Mouse (Mus musculus) heart, postnatal 0 days (tissue): ENCODE results near the gene Nradd. TPM values are rescaled to one million over a fixed set of nuclear protein-coding genes. Genes with fewer than 3 reads are reported as not detected.

Source experiments
- ATAC-seq: fragments of 200-750 bp; cut with Nextera tagmentation; 2 replicates; pipeline ENCODE4 v1.8.0; 2017; ENCODE audit warnings: low read depth, moderate number of reproducible peaks, moderate library complexity; ENCODE audit not compliant: insufficient read depth
- DNase-seq: peaks from one replicate; pipeline ENCODE4 v3.0.0-alpha.2; 2016; ENCODE audit warnings: low spot score
- H3K27ac ChIP-seq: fragments of 300-500 bp; sonication (generic); 2 replicates; pipeline ENCODE4 v1.5.1; 2014; ENCODE audit warnings: low read depth, mild to moderate bottlenecking
- H3K27me3 ChIP-seq: fragments of 300-500 bp; sonication (generic); 2 replicates; pipeline ENCODE4 v1.6.1; 2014; ENCODE audit warnings: low read length, mixed read lengths; ENCODE audit not compliant: control insufficient read depth, insufficient read depth
- H3K36me3 ChIP-seq: fragments of 300-500 bp; sonication (generic); replicated peaks from 2 replicates; pipeline ENCODE4 v1.6.1; 2014; ENCODE audit warnings: low read length, mixed read lengths; ENCODE audit not compliant: control insufficient read depth, insufficient read depth
- H3K4me1 ChIP-seq: fragments of 300-500 bp; sonication (generic); 2 replicates; pipeline ENCODE4 v1.6.1; 2014; ENCODE audit warnings: antibody characterized with exemption; ENCODE audit not compliant: control insufficient read depth, insufficient read depth
- H3K4me2 ChIP-seq: fragments of 300-500 bp; sonication (generic); 2 replicates; pipeline ENCODE4 v1.6.1; 2014; ENCODE audit warnings: low read depth, mild to moderate bottlenecking, low read length, moderate library complexity
- H3K4me3 ChIP-seq: fragments of 300-500 bp; sonication (generic); 2 replicates; pipeline ENCODE4 v1.5.1; 2014; ENCODE audit warnings: low read depth, low read length
- H3K9ac ChIP-seq: fragments of 300-500 bp; sonication (generic); replicated peaks from 2 replicates; pipeline ENCODE4 v1.6.1; 2014; ENCODE audit warnings: low read depth, low read length, mixed read lengths
- H3K9me3 ChIP-seq: fragments of 300-500 bp; sonication (generic); replicated peaks from 2 replicates; pipeline ENCODE4 v1.6.1; 2016; ENCODE audit warnings: low read length; ENCODE audit not compliant: control insufficient read depth
- CTCF ChIP-seq: IDR thresholded peaks from 2 replicates; pipeline ENCODE4 v1.5.1; 2016; ENCODE audit warnings: antibody characterized with exemption, control low read depth, low read depth
- EP300 ChIP-seq: IDR thresholded peaks from 2 replicates; pipeline ENCODE4 v1.6.1; 2016; ENCODE audit warnings: antibody characterized with exemption, low read depth
- whole genome bisulfite sequencing: fragments of 180-500 bp; shearing (Covaris S2); extraction: QIAGEN DNeasy Blood & Tissue Kit; methylation state at CpG from one replicate; pipeline ENCODE4 v1.1.7; 2014; 5-methylcytosine and 5-hydroxymethylcytosine counted together
- microRNA-seq: library from miRNA; unstranded; fragments of <30 nt; microRNA quantifications from one replicate; pipeline ENCODE4, GENCODE M21; 2016
- polyA plus RNA-seq: library from polyadenylated mRNA; unstranded; fragments of >200 nt; fragmentation: Nextera tagmentation; extraction: Ambion mirVana; gene quantifications from 2 replicates; pipeline ENCODE4 v1.2.1, GENCODE M21; 2015
- total RNA-seq: library from RNA; depleted of rRNA; stranded (reverse); fragments of >200 nt; gene quantifications from 2 replicates; pipeline ENCODE4 v1.2.3, GENCODE M21; 2014; ENCODE audit warnings: low replicate concordance; rRNA removed

Nradd gene
- total and polyA plus RNA-seq, 2 experiments from 2014 or later: 7.9 to 10.4 TPM

DNA sequence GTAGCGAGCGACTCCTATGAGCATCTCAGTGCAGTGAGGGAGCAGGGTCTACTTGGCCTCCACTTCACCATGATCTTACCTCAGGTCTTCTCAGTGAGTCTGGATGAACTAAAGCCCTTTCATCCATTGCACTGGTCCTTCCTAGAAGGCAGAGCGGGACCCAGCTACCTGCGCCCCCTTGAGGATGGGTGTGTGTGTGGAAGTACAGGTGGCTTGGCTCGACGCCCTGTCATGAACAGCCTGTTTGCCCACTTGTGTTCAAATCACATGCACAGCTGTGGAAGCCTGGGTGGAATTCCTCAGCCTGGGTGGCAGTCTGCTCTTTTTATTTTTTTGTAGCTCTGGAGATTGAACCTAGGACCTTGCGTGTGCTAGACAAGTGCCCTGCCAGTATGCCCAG lies 4.1 kb downstream of the Nradd start:
- Histone ChIP-seq H3K9ac (no peak overlapping the region), H3K27ac (no peak overlapping the region), H3K36me3 (peaks cover 38% of the 10 kb centered on the region), H3K4me3 (no peak overlapping the region), H3K27me3 (no peaks in the 10 kb centered on the region), H3K4me2 (no peak overlapping the region), H3K9me3 (no peaks in the 10 kb centered on the region), H3K4me1 (0 out of 2 replicates have a peak, but pooled peaks cover 3% of the 10 kb centered on the region)
- WGBS: 80% methylated on average over 7 of the region's 7 CpGs
- ATAC-seq: no peak
- DNase-seq: no peak
- TF ChIP-seq CTCF: peak; percentile 26
- TF ChIP-seq EP300: no peak

DNA sequence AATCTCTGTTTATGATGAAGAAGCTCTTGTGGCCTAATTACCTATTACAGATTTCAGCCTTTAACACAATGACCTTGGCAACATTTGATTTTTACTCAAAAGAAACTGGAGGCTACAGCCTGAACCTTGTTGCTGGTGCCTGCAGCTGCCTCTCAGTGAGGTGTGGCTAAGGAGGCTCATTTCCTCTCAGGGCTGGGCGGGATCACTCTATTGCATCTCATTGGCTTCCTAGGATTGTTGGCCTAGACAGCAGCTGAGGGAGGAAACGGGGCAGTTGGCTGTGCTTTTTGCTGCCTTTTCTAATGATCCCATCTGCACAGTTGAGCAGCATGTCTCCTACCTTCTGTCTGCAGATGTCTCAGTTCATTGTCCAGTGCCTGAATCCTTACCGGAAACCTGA lies 7.2 kb downstream of the Nradd start:
- Histone ChIP-seq H3K27ac (no peak overlapping the region), H3K9ac (no peak overlapping the region), H3K4me3 (no peak overlapping the region), H3K4me1 (no peaks in the 10 kb centered on the region), H3K9me3 (no peaks in the 10 kb centered on the region), H3K27me3 (no peaks in the 10 kb centered on the region), H3K36me3 (peaks cover 64% of the 10 kb centered on the region), H3K4me2 (no peak overlapping the region)
- 0 out of 2 replicates have a peak, but pooled peaks have one; percentile 44 for ATAC-seq
- TF ChIP-seq EP300 (no peak), CTCF (no peak)
- peak; percentile 17 for DNase-seq
- WGBS: 68% methylated on average over 3 of the region's 3 CpGs

DNA sequence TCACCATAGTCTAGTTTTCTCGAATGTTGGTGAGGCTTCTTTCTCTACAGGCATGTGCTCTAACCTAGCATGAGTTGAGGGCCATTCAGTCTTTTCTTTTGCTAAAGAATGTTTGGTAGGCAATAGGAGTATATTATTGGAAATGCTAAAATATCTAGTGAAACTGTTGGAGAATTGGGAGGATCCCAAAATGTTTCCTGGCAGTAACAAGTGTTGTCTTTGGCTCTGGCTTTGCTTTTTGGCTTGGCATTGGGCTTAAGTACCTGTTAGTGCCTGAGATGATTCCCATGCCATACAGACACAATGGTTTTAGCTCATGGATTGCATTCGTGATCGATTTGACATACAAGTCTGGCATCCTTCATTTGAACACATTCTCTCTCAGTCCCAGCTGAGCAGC lies 12.8 kb downstream of the Nradd start:
- no peak for DNase-seq

DNA sequence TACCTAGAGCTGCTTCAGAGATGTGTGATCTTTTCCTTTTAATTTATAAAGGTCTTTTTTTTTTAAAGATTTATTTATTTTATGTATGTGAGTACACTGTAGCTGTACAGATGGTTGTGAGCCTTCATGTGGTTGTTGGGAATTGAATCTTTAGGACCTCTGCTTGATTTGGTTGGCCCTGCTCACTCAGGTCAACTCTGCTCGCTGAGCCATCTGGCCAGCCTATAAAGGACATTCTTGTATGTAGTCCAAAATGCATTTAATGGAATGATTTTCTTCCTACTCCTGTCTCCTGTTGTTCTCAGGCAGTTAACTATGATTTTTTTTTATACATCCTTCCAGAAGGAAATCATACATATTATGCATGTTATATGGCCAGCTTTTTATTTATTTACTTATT lies 40.7 kb downstream of the Nradd start:
- Histone ChIP-seq H3K9me3 (no peaks in the 10 kb centered on the region), H3K9ac (no peak overlapping the region), H3K4me2 (no peak overlapping the region), H3K36me3 (peaks cover 19% of the 10 kb centered on the region), H3K27ac (no peak overlapping the region), H3K4me3 (no peak overlapping the region), H3K27me3 (no peaks in the 10 kb centered on the region), H3K4me1 (peaks cover 4% of the 10 kb centered on the region; the same call in 1 of the 2 replicates)
- DNase-seq: no peak
- no peak for ATAC-seq
- no peak for TF ChIP-seq EP300
- no peak for TF ChIP-seq CTCF
- WGBS: 68% methylated on average over 1 of the region's 1 CpGs

More for the DNA sequence above, 12.8 kb downstream of the Nradd start:
- H3K4me2 ChIP-seq: no peak overlapping the region
- no peaks in the 10 kb centered on the region for H3K9me3 ChIP-seq
- H3K4me3 ChIP-seq: no peak overlapping the region
- ATAC-seq: no peak
- TF ChIP-seq CTCF: no peak
- no peak for TF ChIP-seq EP300
- WGBS: 78% methylated on average over 3 of the region's 3 CpGs
- no peak overlapping the region for H3K27ac ChIP-seq
- H3K36me3 ChIP-seq: peaks cover 65% of the 10 kb centered on the region
- no peaks in the 10 kb centered on the region for H3K4me1 ChIP-seq
- no peaks in the 10 kb centered on the region for H3K27me3 ChIP-seq
- no peak overlapping the region for H3K9ac ChIP-seq

DNA sequence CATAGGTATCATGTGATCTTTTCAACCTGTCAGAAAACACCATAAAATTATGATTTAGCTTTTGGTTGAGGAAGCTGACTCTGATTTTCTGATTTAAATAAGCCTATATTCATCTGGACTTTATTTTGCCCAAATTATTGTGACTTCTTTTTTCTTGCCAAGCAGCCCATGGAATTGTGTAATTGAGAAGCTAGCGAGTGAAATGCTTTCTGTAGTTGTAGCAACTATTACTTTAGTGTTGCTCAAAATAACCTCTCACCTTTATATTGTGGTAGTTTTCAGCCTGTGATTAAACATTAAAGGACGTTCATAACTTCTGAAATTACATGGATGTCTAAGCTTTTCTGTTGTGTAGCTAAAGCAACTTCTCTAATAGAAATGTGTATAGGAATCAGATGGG lies 42.1 kb downstream of the Nradd start:
- ATAC-seq: no peak
- no peaks in the 10 kb centered on the region for H3K27me3 ChIP-seq
- H3K9me3 ChIP-seq: no peaks in the 10 kb centered on the region
- H3K4me3 ChIP-seq: no peak overlapping the region
- DNase-seq: no peak
- H3K4me2 ChIP-seq: no peak overlapping the region
- peaks cover 4% of the 10 kb centered on the region; the same call in 1 of the 2 replicates for H3K4me1 ChIP-seq
- no peak overlapping the region for H3K9ac ChIP-seq
- no peak for TF ChIP-seq EP300
- 88% methylated on average over 2 of the region's 2 CpGs for WGBS
- H3K36me3 ChIP-seq: peaks cover 24% of the 10 kb centered on the region
- H3K27ac ChIP-seq: no peak overlapping the region

Small RNAs within 50 kb of the gene (microRNA-seq; reads per million reads assigned to microRNA genes)
- not detected for gene Mir8107

Other genes with a start within 250 kb of the Nradd start
- 7.3 and 16.4 TPM in 2 replicates for gene Ptpn23, start 216.2 kb downstream of the Nradd start, total RNA-seq
- 6.7 TPM in 2 replicates for gene Ptpn23, start 216.2 kb downstream of the Nradd start, polyA plus RNA-seq
- 1.8 and 2.6 TPM in 2 replicates for gene Ngp, start 204.7 kb downstream of the Nradd start, total RNA-seq
- gene Ngp, start 204.7 kb downstream of the Nradd start, polyA plus RNA-seq: 1.8 and 2.4 TPM in 2 replicates
- 4.9 and 6.6 TPM in 2 replicates for gene Klhl18, start 147.8 kb downstream of the Nradd start, total RNA-seq
- 4.2 and 4.3 TPM in 2 replicates for gene Klhl18, start 147.8 kb downstream of the Nradd start, polyA plus RNA-seq
- gene Kif9, start 147.5 kb downstream of the Nradd start, total RNA-seq: 0.70 TPM in 1 of 2 replicates, not detected in the other
- 0.29 and 0.37 TPM in 2 replicates for gene Kif9, start 147.5 kb downstream of the Nradd start, polyA plus RNA-seq
- 27.5 and 33.2 TPM in 2 replicates for gene Setd2, start 91.9 kb downstream of the Nradd start, total RNA-seq
- 12.7 and 13.0 TPM in 2 replicates for gene Setd2, start 91.9 kb downstream of the Nradd start, polyA plus RNA-seq
- gene Nbeal2, start 29.7 kb upstream of the Nradd start, total RNA-seq: 11.5 and 12.9 TPM in 2 replicates
- gene Nbeal2, start 29.7 kb upstream of the Nradd start, polyA plus RNA-seq: 1.2 and 1.6 TPM in 2 replicates
- 52.9 and 95.9 TPM in 2 replicates for gene Ccdc12, start 32.1 kb upstream of the Nradd start, total RNA-seq
- gene Ccdc12, start 32.1 kb upstream of the Nradd start, polyA plus RNA-seq: 134 and 143 TPM in 2 replicates
- 7,206 and 8,752 TPM in 2 replicates for gene Myl3, start 117.4 kb upstream of the Nradd start, total RNA-seq
- 7,883 and 7,975 TPM in 2 replicates for gene Myl3, start 117.4 kb upstream of the Nradd start, polyA plus RNA-seq
- 34.2 and 41.8 TPM in 2 replicates for gene Pth1r, start 122.7 kb upstream of the Nradd start, total RNA-seq
- 11.4 and 12.0 TPM in 2 replicates for gene Pth1r, start 122.7 kb upstream of the Nradd start, polyA plus RNA-seq
- not detected in 2 replicates for gene Prss42, start 173.7 kb upstream of the Nradd start, total RNA-seq
- gene Prss42, start 173.7 kb upstream of the Nradd start, polyA plus RNA-seq: not detected in 2 replicates
- gene Prss44, start 189.5 kb upstream of the Nradd start, total RNA-seq: not detected in 2 replicates
- not detected in 2 replicates for gene Prss44, start 189.5 kb upstream of the Nradd start, polyA plus RNA-seq
- gene Prss43, start 202.2 kb upstream of the Nradd start, total RNA-seq: not detected in 2 replicates
- gene Prss43, start 202.2 kb upstream of the Nradd start, polyA plus RNA-seq: 0.04 TPM in 1 of 2 replicates, not detected in the other
- gene Prss45, start 210.1 kb upstream of the Nradd start, total RNA-seq: not detected in 2 replicates
- gene Prss45, start 210.1 kb upstream of the Nradd start, polyA plus RNA-seq: 0.15 TPM in 1 of 2 replicates, not detected in the other
- not detected in 2 replicates for gene Prss46, start 220.1 kb upstream of the Nradd start, total RNA-seq
- not detected in 2 replicates for gene Prss46, start 220.1 kb upstream of the Nradd start, polyA plus RNA-seq
- gene Prss50, start 233.5 kb upstream of the Nradd start, total RNA-seq: not detected in 2 replicates
- 0.08 TPM in 1 of 2 replicates, not detected in the other for gene Prss50, start 233.5 kb upstream of the Nradd start, polyA plus RNA-seq